Mouse (Mus musculus): Measurements from ENCODE around the gene Pole4. TPM values are rescaled to one million over a fixed set of nuclear protein-coding genes. Genes with fewer than 3 reads are reported as not detected.

Pole4 gene
- polyA plus RNA-seq (2015; fragmentation: Nextera tagmentation; extraction: Ambion mirVana) = 41.3 and 46.6 TPM in 2 replicates

DNA sequence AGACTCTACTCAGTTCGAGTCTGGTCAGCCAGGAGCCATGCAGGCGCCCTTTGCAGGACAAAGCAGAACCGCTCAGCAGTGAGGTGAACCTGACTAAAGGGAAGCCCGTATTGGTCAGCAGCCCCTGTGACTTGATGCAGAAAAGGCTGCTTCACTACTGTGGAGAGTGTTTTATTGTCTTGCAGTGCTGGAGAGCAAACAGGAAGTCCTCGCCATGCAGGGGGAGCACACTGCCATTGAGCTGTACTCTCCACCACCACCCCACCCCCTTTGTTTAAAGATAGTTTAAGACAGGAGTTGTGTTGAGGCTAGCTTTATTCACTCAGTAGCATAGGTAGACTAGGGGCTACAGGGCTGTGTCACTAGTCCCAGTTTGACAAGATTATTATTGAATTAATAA, at the start of gene Pole4:
Gene Pole4 (minus strand): TSS at position 145 of the 400 bp plus-strand sequence.
- no peak for ATAC-seq (ENCODE audit: low read depth)
- Histone ChIP-seq H3K27me3 (ENCODE audit: control insufficient read depth, insufficient read depth, low read depth, low read length) (no peaks in the 10 kb centered on the region), H3K9me3 (replicated peaks; ENCODE audit: control insufficient read depth, low read length) (no peaks in the 10 kb centered on the region), H3K4me1 (ENCODE audit: control insufficient read depth, low read depth, low read length) (no peaks in the 10 kb centered on the region), H3K27ac (ENCODE audit: low read length) (no peak within 1 kb of the TSS), H3K4me3 (ENCODE audit: low read depth, low read length) (no peak within 1 kb of the TSS), H3K4me2 (ENCODE audit: low read depth, low read length) (no peak within 1 kb of the TSS), H3K9ac (ENCODE audit: low read depth, low read length) (no peak within 1 kb of the TSS), H3K36me3 (ENCODE audit: control insufficient read depth, insufficient read depth) (no peaks in the 10 kb centered on the region)
- WGBS (ENCODE audit: insufficient replicate concordance) = 54% methylated on average over 5 of the region's 5 CpGs

GRCm38 (mm10) chr6:82754769-82755168, 49.6 kb upstream of the Pole4 start:
- Histone ChIP-seq H3K36me3 (ENCODE audit: control insufficient read depth, insufficient read depth) (no peaks in the 10 kb centered on the region), H3K9me3 (replicated peaks; ENCODE audit: control insufficient read depth, low read length) (no peaks in the 10 kb centered on the region), H3K4me3 (ENCODE audit: low read depth, low read length) (no peak overlapping the region), H3K4me1 (ENCODE audit: control insufficient read depth, low read depth, low read length) (peaks cover 8% of the 10 kb centered on the region), H3K4me2 (ENCODE audit: low read depth, low read length) (no peak overlapping the region), H3K9ac (ENCODE audit: low read depth, low read length) (no peak overlapping the region), H3K27ac (ENCODE audit: low read length) (no peak overlapping the region), H3K27me3 (ENCODE audit: control insufficient read depth, insufficient read depth, low read depth, low read length) (no peaks in the 10 kb centered on the region)
- WGBS (ENCODE audit: insufficient replicate concordance) = 75% methylated on average over 6 of the region's 6 CpGs
- ATAC-seq (ENCODE audit: low read depth) = no peak

DNA sequence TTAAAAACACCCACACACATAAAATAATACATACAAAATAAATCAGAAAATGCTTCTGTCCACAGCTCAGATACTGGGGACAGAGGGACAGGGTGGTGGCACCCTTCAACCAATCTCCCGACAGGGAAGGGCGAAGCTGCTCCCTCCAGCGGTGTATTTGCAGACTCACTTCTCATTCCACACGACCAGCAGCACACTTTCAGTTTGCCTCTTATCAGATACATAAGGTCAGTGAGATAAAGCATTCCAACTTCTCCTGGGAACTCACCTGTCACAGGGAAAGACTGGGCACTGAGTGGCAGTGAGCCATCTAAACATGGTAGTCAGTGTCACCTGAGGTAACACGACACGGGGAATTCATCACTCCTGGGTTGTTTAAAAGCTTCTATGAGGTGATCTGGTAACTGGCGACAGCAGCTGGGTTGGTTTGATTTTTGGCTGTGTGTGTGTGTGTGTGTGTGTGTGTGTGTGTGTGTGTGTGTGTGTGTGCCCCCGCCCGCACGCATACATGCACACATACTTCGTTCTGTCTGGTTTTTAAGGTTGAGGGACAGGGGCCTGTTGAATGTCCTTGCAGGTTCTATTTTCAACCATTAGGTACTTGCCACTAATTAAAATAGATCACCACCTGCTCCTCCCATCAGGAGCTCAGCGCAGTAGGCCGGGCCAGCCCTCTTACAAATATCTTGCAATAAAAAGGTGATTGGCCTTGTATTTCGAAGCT, 48.6 kb upstream of the Pole4 start:
- Histone ChIP-seq H3K4me3 (ENCODE audit: low read depth, low read length) (no peak overlapping the region), H3K4me1 (ENCODE audit: control insufficient read depth, low read depth, low read length) (peaks cover 8% of the 10 kb centered on the region), H3K36me3 (ENCODE audit: control insufficient read depth, insufficient read depth) (no peaks in the 10 kb centered on the region), H3K27ac (ENCODE audit: low read length) (no peak overlapping the region), H3K27me3 (ENCODE audit: control insufficient read depth, insufficient read depth, low read depth, low read length) (no peaks in the 10 kb centered on the region), H3K9ac (ENCODE audit: low read depth, low read length) (no peak overlapping the region), H3K4me2 (ENCODE audit: low read depth, low read length) (no peak overlapping the region), H3K9me3 (replicated peaks; ENCODE audit: control insufficient read depth, low read length) (no peaks in the 10 kb centered on the region)
- no peak for ATAC-seq (ENCODE audit: low read depth)
- WGBS (ENCODE audit: insufficient replicate concordance) = 57% methylated on average over 14 of the region's 14 CpGs

DNA sequence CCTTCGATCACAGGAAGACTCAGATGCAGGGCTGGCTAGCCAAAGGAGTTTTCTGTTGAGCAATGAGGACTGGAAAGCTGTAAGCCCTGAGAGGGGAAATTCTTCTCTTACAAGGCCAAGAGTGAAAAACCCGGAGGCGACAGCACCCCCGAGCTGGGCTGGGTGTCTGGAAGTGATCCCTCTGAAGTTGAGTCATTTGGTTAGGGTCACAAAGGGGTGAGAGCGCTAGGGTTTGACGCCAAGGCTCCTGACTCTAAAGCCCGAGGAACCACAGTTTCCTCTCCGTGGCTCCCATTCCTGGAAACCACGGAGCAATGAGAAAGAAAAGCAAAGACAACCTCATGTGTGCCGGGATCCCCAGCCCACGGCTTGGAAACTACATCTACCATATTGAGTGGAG, 47.9 kb upstream of the Pole4 start:
- H3K36me3 ChIP-seq (ENCODE audit: control insufficient read depth, insufficient read depth) = no peaks in the 10 kb centered on the region
- H3K9ac ChIP-seq (ENCODE audit: low read depth, low read length) = no peak overlapping the region
- H3K4me2 ChIP-seq (ENCODE audit: low read depth, low read length) = no peak overlapping the region
- no peaks in the 10 kb centered on the region for H3K27me3 ChIP-seq (ENCODE audit: control insufficient read depth, insufficient read depth, low read depth, low read length)
- no peak overlapping the region for H3K4me3 ChIP-seq (ENCODE audit: low read depth, low read length)
- H3K27ac ChIP-seq (ENCODE audit: low read length) = no peak overlapping the region
- no peak for ATAC-seq (ENCODE audit: low read depth)
- H3K4me1 ChIP-seq (ENCODE audit: control insufficient read depth, low read depth, low read length) = peaks cover 8% of the 10 kb centered on the region
- 52% methylated on average over 11 of the region's 11 CpGs for WGBS (ENCODE audit: insufficient replicate concordance)
- no peaks in the 10 kb centered on the region for H3K9me3 ChIP-seq (replicated peaks; ENCODE audit: control insufficient read depth, low read length)

GRCm38 (mm10) chr6:82751791-82752190, 46.6 kb upstream of the Pole4 start:
- Histone ChIP-seq H3K4me1 (ENCODE audit: control insufficient read depth, low read depth, low read length) (peaks cover 5% of the 10 kb centered on the region), H3K9me3 (replicated peaks; ENCODE audit: control insufficient read depth, low read length) (no peaks in the 10 kb centered on the region), H3K36me3 (ENCODE audit: control insufficient read depth, insufficient read depth) (no peaks in the 10 kb centered on the region), H3K4me2 (ENCODE audit: low read depth, low read length) (no peak overlapping the region), H3K27ac (ENCODE audit: low read length) (no peak overlapping the region), H3K4me3 (ENCODE audit: low read depth, low read length) (no peak overlapping the region), H3K9ac (ENCODE audit: low read depth, low read length) (no peak overlapping the region), H3K27me3 (ENCODE audit: control insufficient read depth, insufficient read depth, low read depth, low read length) (no peaks in the 10 kb centered on the region)
- ATAC-seq (ENCODE audit: low read depth) = no peak
- WGBS (ENCODE audit: insufficient replicate concordance) = 83% methylated on average over 7 of the region's 7 CpGs

DNA sequence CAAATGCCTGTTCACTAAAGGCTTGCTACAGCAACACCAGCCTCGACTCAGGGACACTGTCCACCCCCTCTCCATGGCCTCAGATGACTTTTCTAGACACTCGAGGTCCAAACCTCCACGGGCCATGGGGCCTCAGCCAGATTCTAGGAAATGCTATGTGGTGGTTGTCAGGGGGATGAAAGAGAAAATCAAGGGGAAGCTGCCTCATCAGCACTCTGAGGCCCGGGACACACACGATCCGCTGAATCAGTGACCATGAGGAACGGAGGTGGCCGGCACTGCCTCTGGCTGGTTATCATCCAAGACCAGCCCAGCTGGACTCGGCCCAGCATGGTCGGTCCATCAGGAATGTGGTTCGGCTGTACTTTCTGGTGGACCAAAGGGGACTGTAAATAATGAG, 45.9 kb upstream of the Pole4 start:
- H3K36me3 ChIP-seq (ENCODE audit: control insufficient read depth, insufficient read depth) = no peaks in the 10 kb centered on the region
- ATAC-seq (ENCODE audit: low read depth) = no peak
- H3K27ac ChIP-seq (ENCODE audit: low read length) = no peak overlapping the region
- H3K4me2 ChIP-seq (ENCODE audit: low read depth, low read length) = no peak overlapping the region
- H3K27me3 ChIP-seq (ENCODE audit: control insufficient read depth, insufficient read depth, low read depth, low read length) = no peaks in the 10 kb centered on the region
- H3K4me1 ChIP-seq (ENCODE audit: control insufficient read depth, low read depth, low read length) = no peaks in the 10 kb centered on the region
- no peaks in the 10 kb centered on the region for H3K9me3 ChIP-seq (replicated peaks; ENCODE audit: control insufficient read depth, low read length)
- H3K9ac ChIP-seq (ENCODE audit: low read depth, low read length) = no peak overlapping the region
- H3K4me3 ChIP-seq (ENCODE audit: low read depth, low read length) = no peak overlapping the region
- WGBS (ENCODE audit: insufficient replicate concordance) = 75% methylated on average over 11 of the region's 11 CpGs

- Histone ChIP-seq H3K4me3 (ENCODE audit: low read depth, low read length) (no peak overlapping the region), H3K9ac (ENCODE audit: low read depth, low read length) (no peak overlapping the region), H3K9me3 (replicated peaks; ENCODE audit: control insufficient read depth, low read length) (no peaks in the 10 kb centered on the region), H3K4me1 (ENCODE audit: control insufficient read depth, low read depth, low read length) (no peaks in the 10 kb centered on the region), H3K4me2 (ENCODE audit: low read depth, low read length) (no peak overlapping the region), H3K27ac (ENCODE audit: low read length) (no peak overlapping the region), H3K36me3 (ENCODE audit: control insufficient read depth, insufficient read depth) (no peaks in the 10 kb centered on the region), H3K27me3 (ENCODE audit: control insufficient read depth, insufficient read depth, low read depth, low read length) (no peaks in the 10 kb centered on the region)
- ATAC-seq (ENCODE audit: low read depth) = no peak
- WGBS (ENCODE audit: insufficient replicate concordance) = 37% methylated on average over 2 of the region's 2 CpGs
Measured at GRCm38 (mm10) chr6:82750063-82750462, 44.9 kb upstream of the Pole4 start.

DNA sequence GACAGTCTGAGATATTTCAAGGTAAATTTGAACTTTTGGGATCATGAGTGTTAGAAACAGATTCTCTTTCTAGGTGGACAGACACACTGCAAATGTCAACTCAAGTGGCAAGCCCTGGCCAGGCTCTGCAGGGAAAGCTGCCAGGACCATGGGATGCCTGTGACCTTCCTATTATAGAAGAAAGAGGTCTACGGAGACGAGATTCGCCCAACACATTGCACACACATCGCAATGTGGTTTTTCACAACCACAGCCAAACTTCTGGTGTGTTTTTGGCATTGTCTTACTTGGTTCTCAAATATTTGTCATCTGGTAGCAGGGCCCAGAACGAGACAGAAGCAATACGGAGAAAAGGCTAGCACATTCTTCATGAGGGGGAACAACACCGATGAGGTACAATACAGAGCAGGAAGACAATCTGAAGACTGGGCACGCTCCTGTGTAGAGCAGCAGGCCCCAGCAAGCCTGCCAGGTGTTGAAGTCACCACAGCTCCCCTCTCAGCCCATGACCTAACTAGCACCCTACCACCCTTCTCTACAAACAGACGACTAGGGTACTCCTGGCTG, 43.0 kb upstream of the Pole4 start:
- 81% methylated on average over 9 of the region's 9 CpGs for whole genome bisulfite sequencing (ENCODE audit: insufficient replicate concordance)
- H3K9ac ChIP-seq (ENCODE audit: low read depth, low read length) = no peak overlapping the region
- ATAC-seq (ENCODE audit: low read depth) = no peak

GRCm38 (mm10) chr6:82747085-82747484, 41.9 kb upstream of the Pole4 start:
- no peak for ATAC-seq (ENCODE audit: low read depth)
- WGBS (ENCODE audit: insufficient replicate concordance) = 44% methylated on average over 5 of the region's 5 CpGs

More for the DNA sequence above, 43.0 kb upstream of the Pole4 start:
- Histone ChIP-seq H3K4me3 (ENCODE audit: low read depth, low read length) (no peak overlapping the region), H3K9me3 (replicated peaks; ENCODE audit: control insufficient read depth, low read length) (no peaks in the 10 kb centered on the region), H3K27ac (ENCODE audit: low read length) (no peak overlapping the region), H3K27me3 (ENCODE audit: control insufficient read depth, insufficient read depth, low read depth, low read length) (no peaks in the 10 kb centered on the region), H3K4me2 (ENCODE audit: low read depth, low read length) (no peak overlapping the region), H3K4me1 (ENCODE audit: control insufficient read depth, low read depth, low read length) (no peaks in the 10 kb centered on the region), H3K36me3 (ENCODE audit: control insufficient read depth, insufficient read depth) (no peaks in the 10 kb centered on the region)

More at GRCm38 (mm10) chr6:82747085-82747484, 41.9 kb upstream of the Pole4 start:
- Histone ChIP-seq H3K9me3 (replicated peaks; ENCODE audit: control insufficient read depth, low read length) (no peaks in the 10 kb centered on the region), H3K27me3 (ENCODE audit: control insufficient read depth, insufficient read depth, low read depth, low read length) (no peaks in the 10 kb centered on the region), H3K4me1 (ENCODE audit: control insufficient read depth, low read depth, low read length) (no peaks in the 10 kb centered on the region), H3K36me3 (ENCODE audit: control insufficient read depth, insufficient read depth) (no peaks in the 10 kb centered on the region), H3K4me2 (ENCODE audit: low read depth, low read length) (no peak overlapping the region), H3K27ac (ENCODE audit: low read length) (no peak overlapping the region), H3K9ac (ENCODE audit: low read depth, low read length) (no peak overlapping the region), H3K4me3 (ENCODE audit: low read depth, low read length) (no peak overlapping the region)

Data from liver, embryonic 16.5 days (tissue).